Comparison of ENCODE assay signal across 33 mouse cellular contexts in the genomic region with DNA sequence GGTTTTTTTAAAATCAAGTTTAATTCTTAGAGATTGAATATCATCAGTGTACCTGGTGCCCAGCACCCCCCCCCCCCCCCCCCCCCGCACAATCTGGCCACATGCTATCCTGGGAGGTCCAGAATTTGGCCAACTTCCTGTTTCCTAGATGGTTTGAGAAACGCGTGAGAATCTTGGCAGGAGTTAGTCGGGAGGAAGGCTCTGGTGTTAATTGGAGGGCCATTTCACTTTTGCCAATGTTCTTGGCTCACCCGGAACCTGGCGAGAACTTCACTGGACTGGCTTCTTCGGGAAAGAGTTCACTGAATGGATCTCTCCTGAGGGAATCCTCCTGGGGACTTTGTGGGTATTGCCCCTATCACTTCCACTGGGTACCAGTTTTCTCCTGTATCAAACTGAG. TPM values are rescaled to one million over a fixed set of nuclear protein-coding genes. Genes with fewer than 3 reads are reported as not detected.
DNase-seq lines count a peak whose midpoint lies in the region; ATAC-seq and TF ChIP-seq lines count a peak whose summit lies in the region.
"Had no signal": no experiment of that assay in that cellular context is flagged by ENCODE, and none has a peak within 500 bp of the region (broad histone marks: within the 10 kb centered on the region; RNA-seq: fewer than 3 reads in every experiment).

No protein-coding gene starts in this region.

- H3K27me3 ChIP-seq in cerebellum, adult 2 months (ENCODE audit: control insufficient read depth, insufficient read depth, low read length), result no peaks in the 10 kb centered on the region
- no peaks in the 10 kb centered on the region for H3K27me3 ChIP-seq in hindbrain, postnatal 0 days (ENCODE audit: insufficient read depth, low read length)
- no peaks in the 10 kb centered on the region for H3K27me3 ChIP-seq in hindbrain, embryonic 11.5 days (ENCODE audit: control insufficient read depth, insufficient read depth, low read length)
- no peaks in the 10 kb centered on the region for H3K27me3 ChIP-seq in midbrain, embryonic 11.5 days (ENCODE audit: control insufficient read depth, insufficient read depth, low read length)
- no peaks in the 10 kb centered on the region for H3K27me3 ChIP-seq in midbrain, embryonic 14.5 days (ENCODE audit: control insufficient read depth, insufficient read depth, low read length)
- H3K27me3 ChIP-seq: embryonic facial prominence, embryonic 13.5 days; forebrain, embryonic 12.5 days; forebrain, embryonic 15.5 days; heart, embryonic 13.5 days; hindbrain, embryonic 12.5 days; hindbrain, embryonic 15.5 days; intestine, embryonic 15.5 days had no signal

- H3K36me3 ChIP-seq in hindbrain, postnatal 0 days (ENCODE audit: insufficient read depth, low read length), result no peaks in the 10 kb centered on the region
- no peaks in the 10 kb centered on the region for H3K36me3 ChIP-seq in hindbrain, embryonic 11.5 days (ENCODE audit: control insufficient read depth, insufficient read depth, low read length)
- H3K36me3 ChIP-seq in midbrain, embryonic 11.5 days (ENCODE audit: control insufficient read depth, insufficient read depth, low read length), result no peaks in the 10 kb centered on the region
- H3K36me3 ChIP-seq in midbrain, embryonic 14.5 days (ENCODE audit: control insufficient read depth, insufficient read depth, low read length), result no peaks in the 10 kb centered on the region
- H3K36me3 ChIP-seq: embryonic facial prominence, embryonic 10.5 days; embryonic facial prominence, embryonic 13.5 days; forebrain, embryonic 12.5 days; forebrain, embryonic 15.5 days; heart, embryonic 10.5 days; heart, embryonic 13.5 days; hindbrain, embryonic 12.5 days; hindbrain, embryonic 15.5 days; intestine, embryonic 15.5 days had no signal

- TF ChIP-seq POLR2A in cerebellum, adult 2 months (IDR thresholded peaks at IDR 0.05; ENCODE audit: borderline replicate concordance, insufficient read depth, low read length), result no peak

- no peak for TF ChIP-seq CTCF in cerebellum, adult 2 months (IDR thresholded peaks at IDR 0.05; ENCODE audit: borderline replicate concordance, insufficient read depth, low read depth, low read length)
- TF ChIP-seq CTCF in hindbrain, postnatal 0 days (IDR thresholded peaks at IDR 0.05; ENCODE audit: low read depth), result no peak
- TF ChIP-seq CTCF in left cerebral cortex, adult 2 months (IDR thresholded peaks at IDR 0.05), result no peak

- H3K4me2 ChIP-seq in hindbrain, postnatal 0 days (ENCODE audit: low read depth, low read length), result no peak overlapping the region
- no peak overlapping the region for H3K4me2 ChIP-seq in hindbrain, embryonic 11.5 days (replicated peaks; ENCODE audit: low read depth, low read length)
- no peak overlapping the region for H3K4me2 ChIP-seq in midbrain, embryonic 11.5 days
- H3K4me2 ChIP-seq in midbrain, embryonic 14.5 days (ENCODE audit: low read length), result no peak overlapping the region
- H3K4me2 ChIP-seq: embryonic facial prominence, embryonic 13.5 days; forebrain, embryonic 12.5 days; forebrain, embryonic 15.5 days; heart, embryonic 13.5 days; hindbrain, embryonic 12.5 days; hindbrain, embryonic 15.5 days; intestine, embryonic 15.5 days had no signal

- 19% methylated on average over 7 of the region's 7 CpGs for WGBS in cerebellum, adult 2 months
- 64% methylated on average over 7 of the region's 7 CpGs for WGBS in hindbrain, postnatal 0 days
- WGBS in hindbrain, embryonic 11.5 days, result 92% methylated on average over 6 of the region's 7 CpGs
- WGBS in midbrain, embryonic 11.5 days, result 90% methylated on average over 6 of the region's 7 CpGs
- WGBS in midbrain, embryonic 14.5 days, result 93% methylated on average over 7 of the region's 7 CpGs

- peak; percentile 19 to 49 for DNase-seq in cerebellum, adult 2 months
- DNase-seq in cerebellum, adult 8-10 months, result no peak
- DNase-seq in hindbrain, postnatal 0 days (ENCODE audit: low spot score), result peak; percentile 12
- no peak for DNase-seq in hindbrain, embryonic 11.5 days (ENCODE audit: low spot score)
- DNase-seq in midbrain, embryonic 11.5 days (ENCODE audit: low spot score, missing footprints), result peak; percentile 37
- no peak for DNase-seq in midbrain, embryonic 14.5 days
- peak; percentile 27 to 45 for DNase-seq in cerebellum, postnatal 14 days
- DNase-seq in left cerebral cortex, adult 2 months (ENCODE audit: extremely low spot score in 1 of 2, low spot score in 2 of 2), result no peak
- DNase-seq: adrenal gland, adult 2 months; adrenal gland, postnatal 36 days; embryo, embryonic 11 days; gastrocnemius, postnatal 10 days; gastrocnemius, postnatal 36 days; heart, adult 2 months; heart, postnatal 14 days; heart, postnatal 4 days; kidney, adult 11 months had no signal

- H3K4me3 ChIP-seq in cerebellum, adult 2 months (replicated peaks; ENCODE audit: insufficient read depth, low read depth, low read length), result no peak overlapping the region
- H3K4me3 ChIP-seq in hindbrain, postnatal 0 days (ENCODE audit: low read length), result no peak overlapping the region
- no peak overlapping the region for H3K4me3 ChIP-seq in hindbrain, embryonic 11.5 days (ENCODE audit: low read depth, low read length)
- no peak overlapping the region for H3K4me3 ChIP-seq in midbrain, embryonic 11.5 days (ENCODE audit: low read depth, low read length)
- no peak overlapping the region for H3K4me3 ChIP-seq in midbrain, embryonic 14.5 days (replicated peaks; ENCODE audit: low read depth, low read length)
- H3K4me3 ChIP-seq in left cerebral cortex, adult 2 months, result no peak overlapping the region
- H3K4me3 ChIP-seq: embryonic facial prominence, embryonic 10.5 days; embryonic facial prominence, embryonic 13.5 days; erythroblast, embryonic 14.5 days; forebrain, embryonic 12.5 days; forebrain, embryonic 15.5 days; heart, adult 2 months; heart, embryonic 10.5 days; heart, embryonic 13.5 days; hindbrain, embryonic 12.5 days; hindbrain, embryonic 15.5 days; intestine, embryonic 15.5 days had no signal

- no peak overlapping the region for H3K27ac ChIP-seq in cerebellum, adult 2 months (ENCODE audit: insufficient read depth, low read length)
- no peak overlapping the region for H3K27ac ChIP-seq in hindbrain, postnatal 0 days
- no peak overlapping the region for H3K27ac ChIP-seq in hindbrain, embryonic 11.5 days (ENCODE audit: low read depth, low read length)
- H3K27ac ChIP-seq in midbrain, embryonic 11.5 days (ENCODE audit: low read depth, low read length), result no peak overlapping the region
- H3K27ac ChIP-seq in midbrain, embryonic 14.5 days (replicated peaks; ENCODE audit: low read depth, low read length), result no peak overlapping the region
- H3K27ac ChIP-seq in left cerebral cortex, adult 2 months, result no peak overlapping the region
- H3K27ac ChIP-seq: embryonic facial prominence, embryonic 10.5 days; embryonic facial prominence, embryonic 13.5 days; forebrain, embryonic 12.5 days; forebrain, embryonic 15.5 days; heart, adult 2 months; heart, embryonic 10.5 days; heart, embryonic 13.5 days; hindbrain, embryonic 12.5 days; hindbrain, embryonic 15.5 days; intestine, embryonic 15.5 days had no signal

- H3K9ac ChIP-seq in hindbrain, postnatal 0 days (replicated peaks; ENCODE audit: low read length), result no peak overlapping the region
- no peak overlapping the region for H3K9ac ChIP-seq in hindbrain, embryonic 11.5 days (ENCODE audit: low read depth, low read length)
- no peak overlapping the region for H3K9ac ChIP-seq in midbrain, embryonic 11.5 days (ENCODE audit: low read length)
- no peak overlapping the region for H3K9ac ChIP-seq in midbrain, embryonic 14.5 days (replicated peaks; ENCODE audit: low read length)
- H3K9ac ChIP-seq: embryonic facial prominence, embryonic 13.5 days; forebrain, embryonic 12.5 days; forebrain, embryonic 15.5 days; heart, embryonic 13.5 days; hindbrain, embryonic 12.5 days; hindbrain, embryonic 15.5 days; intestine, embryonic 15.5 days had no signal

- peaks cover 6% of the 10 kb centered on the region for H3K4me1 ChIP-seq in cerebellum, adult 2 months (ENCODE audit: control insufficient read depth, insufficient read depth, low read length)
- H3K4me1 ChIP-seq in hindbrain, postnatal 0 days (ENCODE audit: insufficient read depth, low read length), result no peaks in the 10 kb centered on the region
- no peaks in the 10 kb centered on the region for H3K4me1 ChIP-seq in hindbrain, embryonic 11.5 days (replicated peaks; ENCODE audit: control insufficient read depth, insufficient read depth, low read length)
- no peaks in the 10 kb centered on the region for H3K4me1 ChIP-seq in midbrain, embryonic 11.5 days (ENCODE audit: control insufficient read depth, insufficient read depth, low read length)
- H3K4me1 ChIP-seq in midbrain, embryonic 14.5 days (ENCODE audit: control insufficient read depth, insufficient read depth, low read length), result no peaks in the 10 kb centered on the region
- H3K4me1 ChIP-seq: heart, embryonic 10.5 days; heart, embryonic 13.5 days; intestine, embryonic 15.5 days had no signal

- intact Hi-C loops in left cerebral cortex, adult 2 months (cut with DNase I), result no loop called here

- ATAC-seq in hindbrain, postnatal 0 days, result no peak
- ATAC-seq in hindbrain, embryonic 11.5 days (ENCODE audit: low FRiP score), result no peak
- ATAC-seq in midbrain, embryonic 11.5 days (ENCODE audit: low FRiP score), result no peak
- ATAC-seq in midbrain, embryonic 14.5 days (ENCODE audit: low FRiP score, low TSS enrichment), result no peak
- ATAC-seq: CD4-positive, CD25-positive, alpha-beta regulatory T cell, adult 4 months; forebrain, embryonic 15.5 days; intestine, embryonic 15.5 days had no signal

- H3K9me3 ChIP-seq in hindbrain, postnatal 0 days (ENCODE audit: low read length), result no peaks in the 10 kb centered on the region
- H3K9me3 ChIP-seq in hindbrain, embryonic 11.5 days (ENCODE audit: control insufficient read depth, low read length), result no peaks in the 10 kb centered on the region
- no peaks in the 10 kb centered on the region for H3K9me3 ChIP-seq in midbrain, embryonic 11.5 days (ENCODE audit: control insufficient read depth, low read length)
- no peaks in the 10 kb centered on the region for H3K9me3 ChIP-seq in midbrain, embryonic 14.5 days (ENCODE audit: control insufficient read depth, low read length)
- H3K9me3 ChIP-seq: embryonic facial prominence, embryonic 10.5 days; embryonic facial prominence, embryonic 13.5 days; forebrain, embryonic 12.5 days; forebrain, embryonic 15.5 days; heart, embryonic 10.5 days; heart, embryonic 13.5 days; hindbrain, embryonic 12.5 days; hindbrain, embryonic 15.5 days; intestine, embryonic 15.5 days had no signal

RNA-seq across cellular contexts. Expression of a gene that starts 49.4 kb away (rescaled TPM):
- polyA plus RNA-seq in cerebellum, adult 2 months (2012; rRNA removed), result 63.0 and 63.4 TPM in 2 replicates
- 27.0 and 28.0 TPM in 2 replicates for total RNA-seq in hindbrain, postnatal 0 days (2014; rRNA removed)
- polyA plus RNA-seq in hindbrain, postnatal 0 days (2015; fragmentation: Nextera tagmentation; extraction: Ambion mirVana), result 6.5 and 6.8 TPM in 2 replicates
- polyA plus RNA-seq in hindbrain, embryonic 11.5 days (2014; fragmentation: Nextera tagmentation; extraction: Ambion mirVana), result 0.73 and 1.1 TPM in 2 replicates
- polyA plus RNA-seq in midbrain, embryonic 11.5 days (2014; fragmentation: Nextera tagmentation; extraction: Ambion mirVana), result 0.33 and 0.60 TPM in 2 replicates
- polyA plus RNA-seq in midbrain, embryonic 14.5 days (2014; fragmentation: Nextera tagmentation; extraction: Ambion mirVana), result 4.9 and 7.4 TPM in 2 replicates
- 10 to 100 TPM; 27.9 to 31.8 TPM for total RNA-seq in left cerebral cortex, adult 2 months (2021)
- total RNA-seq: adrenal gland, adult 2 months; gastrocnemius, adult 18-20 months; gastrocnemius, postnatal 36 days; granulocyte monocyte progenitor cell, adult 5-6 weeks; heart, adult 2 months; heart, postnatal 14 days; heart, postnatal 4 days; MEL had no signal
- polyA plus RNA-seq: C2C12; CD4-positive, CD25-positive, alpha-beta regulatory T cell, adult 4 months; erythroblast, embryonic 14.5 days; heart, adult 2 months; heart, embryonic 13.5 days; heart, embryonic 16.5 days had no signal

Comparison
In these comparisons a context has a peak if more than half of its experiments do, and no peak if none do; other contexts are left out.
1. DNase-seq: peak in cerebellum, adult 2 months (2 of 2), hindbrain, postnatal 0 days (single experiment), midbrain, embryonic 11.5 days (single experiment) and cerebellum, postnatal 14 days (2 of 2); none in cerebellum, adult 8-10 months (single experiment), hindbrain, embryonic 11.5 days (single experiment), midbrain, embryonic 14.5 days (single experiment) and left cerebral cortex, adult 2 months (0 of 2).